Mouse (Mus musculus): ENCODE measurements at regions not wholly inside any gene's neighbourhood (a gene's known extent, or its start where the extent isn't known, plus 50 kb on each side); places are given as distances from the start of the nearest gene placed in this dataset.
"Not testable (repeated sequence)": the region's sequence is repeated elsewhere in the genome, so short reads cannot be mapped to it uniquely, and the experiment has no call there.

GRCm38 (mm10) chr4:67378632-67379031 lies 551.2 kb downstream of the Tlr4 start:
- Histone ChIP-seq H3K27ac (no peak overlapping the region), H3K4me3 (no peak overlapping the region), H3K36me3 (no peaks in the 10 kb centered on the region), H3K9me3 (no peaks in the 10 kb centered on the region), H3K27me3 (ENCODE audit: insufficient read depth, poor library complexity, severe bottlenecking) (no peaks in the 10 kb centered on the region), H3K4me1 (no peaks in the 10 kb centered on the region)
- WGBS: 81% methylated on average over 4 of the region's 4 CpGs
- no peak for DNase-seq (ENCODE audit: low spot score)

GRCm38 (mm10) chr4:67387834-67388233 lies 560.5 kb downstream of the Tlr4 start:
- DNase-seq (ENCODE audit: low spot score): no peak
- Histone ChIP-seq H3K27me3 (ENCODE audit: insufficient read depth, poor library complexity, severe bottlenecking) (no peaks in the 10 kb centered on the region), H3K4me1 (no peaks in the 10 kb centered on the region), H3K4me3 (no peak overlapping the region), H3K9me3 (no peaks in the 10 kb centered on the region), H3K36me3 (no peaks in the 10 kb centered on the region), H3K27ac (no peak overlapping the region)
- 72% methylated on average over 2 of the region's 2 CpGs for WGBS

- Histone ChIP-seq H3K36me3 (no peaks in the 10 kb centered on the region), H3K27ac (no peak overlapping the region), H3K4me3 (no peak overlapping the region), H3K9me3 (no peaks in the 10 kb centered on the region), H3K27me3 (ENCODE audit: insufficient read depth, poor library complexity, severe bottlenecking) (no peaks in the 10 kb centered on the region), H3K4me1 (no peaks in the 10 kb centered on the region)
- DNase-seq (ENCODE audit: low spot score): no peak
- WGBS: 86% methylated on average over 4 of the region's 4 CpGs
Measured at GRCm38 (mm10) chr4:67402977-67403376, 575.6 kb downstream of the Tlr4 start.

- H3K27ac ChIP-seq: no peak overlapping the region
- no peaks in the 10 kb centered on the region for H3K4me1 ChIP-seq
- no peak overlapping the region for H3K4me3 ChIP-seq
- no peak for DNase-seq (ENCODE audit: low spot score)
- H3K27me3 ChIP-seq (ENCODE audit: insufficient read depth, poor library complexity, severe bottlenecking): no peaks in the 10 kb centered on the region
- H3K36me3 ChIP-seq: no peaks in the 10 kb centered on the region
- no peaks in the 10 kb centered on the region for H3K9me3 ChIP-seq
- 77% methylated on average over 1 of the region's 1 CpGs for WGBS
Measured at GRCm38 (mm10) chr4:67424064-67424463, 596.7 kb downstream of the Tlr4 start.

- no peaks in the 10 kb centered on the region for H3K27me3 ChIP-seq (ENCODE audit: insufficient read depth, poor library complexity, severe bottlenecking)
- H3K27ac ChIP-seq: no peak overlapping the region
- no peak for DNase-seq (ENCODE audit: low spot score)
- no peaks in the 10 kb centered on the region for H3K36me3 ChIP-seq
- no peaks in the 10 kb centered on the region for H3K4me1 ChIP-seq
- no peaks in the 10 kb centered on the region for H3K9me3 ChIP-seq
- no peak overlapping the region for H3K4me3 ChIP-seq
- 90% methylated on average over 6 of the region's 6 CpGs for WGBS
Measured at GRCm38 (mm10) chr4:67425712-67426111, 598.3 kb downstream of the Tlr4 start.

GRCm38 (mm10) chr4:67447835-67448234 lies 620.5 kb downstream of the Tlr4 start:
- WGBS: 84% methylated on average over 3 of the region's 3 CpGs
- DNase-seq (ENCODE audit: low spot score): no peak
- Histone ChIP-seq H3K27me3 (ENCODE audit: insufficient read depth, poor library complexity, severe bottlenecking) (no peaks in the 10 kb centered on the region), H3K4me3 (no peak overlapping the region), H3K36me3 (no peaks in the 10 kb centered on the region), H3K9me3 (no peaks in the 10 kb centered on the region), H3K4me1 (no peaks in the 10 kb centered on the region), H3K27ac (no peak overlapping the region)

- DNase-seq (ENCODE audit: low spot score): not testable (repeated sequence)
- 91% methylated on average over 2 of the region's 2 CpGs for WGBS
Measured at GRCm38 (mm10) chr4:67459871-67460270, 632.5 kb downstream of the Tlr4 start.

GRCm38 (mm10) chr4:67473034-67473433 lies 645.6 kb downstream of the Tlr4 start:
- Histone ChIP-seq H3K27ac (no peak overlapping the region), H3K4me3 (no peak overlapping the region), H3K4me1 (no peaks in the 10 kb centered on the region), H3K27me3 (ENCODE audit: insufficient read depth, poor library complexity, severe bottlenecking) (no peaks in the 10 kb centered on the region), H3K9me3 (no peaks in the 10 kb centered on the region), H3K36me3 (no peaks in the 10 kb centered on the region)
- WGBS: 47% methylated on average over 1 of the region's 1 CpGs
- no peak for DNase-seq (ENCODE audit: low spot score)

More at GRCm38 (mm10) chr4:67459871-67460270, 632.5 kb downstream of the Tlr4 start:
- H3K27me3 ChIP-seq (ENCODE audit: insufficient read depth, poor library complexity, severe bottlenecking); H3K4me3 ChIP-seq; H3K27ac ChIP-seq; H3K4me1 ChIP-seq; H3K9me3 ChIP-seq; H3K36me3 ChIP-seq: not testable (repeated sequence)

- Histone ChIP-seq H3K4me3 (no peak overlapping the region), H3K27ac (no peak overlapping the region), H3K9me3 (no peaks in the 10 kb centered on the region), H3K4me1 (no peaks in the 10 kb centered on the region), H3K36me3 (no peaks in the 10 kb centered on the region), H3K27me3 (ENCODE audit: insufficient read depth, poor library complexity, severe bottlenecking) (no peaks in the 10 kb centered on the region)
- 9% methylated on average over 6 of the region's 6 CpGs for WGBS
- DNase-seq (ENCODE audit: low spot score): no peak
Measured at GRCm38 (mm10) chr4:67477264-67477845, 650.0 kb downstream of the Tlr4 start.

- Histone ChIP-seq H3K36me3 (no peaks in the 10 kb centered on the region), H3K4me3 (no peak overlapping the region), H3K27me3 (ENCODE audit: insufficient read depth, poor library complexity, severe bottlenecking) (no peaks in the 10 kb centered on the region), H3K4me1 (no peaks in the 10 kb centered on the region), H3K27ac (no peak overlapping the region), H3K9me3 (no peaks in the 10 kb centered on the region)
- 39% methylated on average over 2 of the region's 2 CpGs for WGBS
- DNase-seq (ENCODE audit: low spot score): no peak
Measured at GRCm38 (mm10) chr4:67478081-67478480, 650.7 kb downstream of the Tlr4 start.

GRCm38 (mm10) chr4:67522235-67522634 lies 694.9 kb downstream of the Tlr4 start:
- Histone ChIP-seq H3K4me1 (no peaks in the 10 kb centered on the region), H3K36me3 (no peaks in the 10 kb centered on the region), H3K4me3 (no peak overlapping the region), H3K27ac (no peak overlapping the region), H3K9me3 (no peaks in the 10 kb centered on the region), H3K27me3 (ENCODE audit: insufficient read depth, poor library complexity, severe bottlenecking) (no peaks in the 10 kb centered on the region)
- WGBS: 72% methylated on average over 4 of the region's 4 CpGs
- DNase-seq (ENCODE audit: low spot score): no peak

- H3K27ac ChIP-seq: no peak overlapping the region
- no peaks in the 10 kb centered on the region for H3K27me3 ChIP-seq (ENCODE audit: insufficient read depth, poor library complexity, severe bottlenecking)
- H3K9me3 ChIP-seq: no peaks in the 10 kb centered on the region
- H3K4me1 ChIP-seq: no peaks in the 10 kb centered on the region
- no peaks in the 10 kb centered on the region for H3K36me3 ChIP-seq
- H3K4me3 ChIP-seq: no peak overlapping the region
- WGBS: 72% methylated on average over 2 of the region's 2 CpGs
- DNase-seq (ENCODE audit: low spot score): no peak
Measured at GRCm38 (mm10) chr4:67523158-67523557, 695.8 kb downstream of the Tlr4 start.

GRCm38 (mm10) chr4:67529586-67529985 lies 702.2 kb downstream of the Tlr4 start:
- no peak for DNase-seq (ENCODE audit: low spot score)
- H3K27me3 ChIP-seq (ENCODE audit: insufficient read depth, poor library complexity, severe bottlenecking): no peaks in the 10 kb centered on the region
- H3K9me3 ChIP-seq: no peaks in the 10 kb centered on the region
- H3K27ac ChIP-seq: no peak overlapping the region
- no peaks in the 10 kb centered on the region for H3K4me1 ChIP-seq
- H3K4me3 ChIP-seq: no peak overlapping the region
- 66% methylated on average over 3 of the region's 3 CpGs for WGBS
- H3K36me3 ChIP-seq: no peaks in the 10 kb centered on the region

GRCm38 (mm10) chr4:67539466-67539865 lies 712.1 kb downstream of the Tlr4 start:
- no peak for DNase-seq (ENCODE audit: low spot score)
- no peaks in the 10 kb centered on the region for H3K27me3 ChIP-seq (ENCODE audit: insufficient read depth, poor library complexity, severe bottlenecking)
- no peaks in the 10 kb centered on the region for H3K9me3 ChIP-seq
- no peaks in the 10 kb centered on the region for H3K36me3 ChIP-seq
- H3K4me1 ChIP-seq: no peaks in the 10 kb centered on the region
- H3K27ac ChIP-seq: no peak overlapping the region
- H3K4me3 ChIP-seq: no peak overlapping the region
- WGBS: 84% methylated on average over 5 of the region's 5 CpGs

Data from heart, embryonic 10.5 days (tissue).